Mouse (Mus musculus) embryonic facial prominence, embryonic 10.5 days (tissue): Measurements from ENCODE around the gene Mill2. TPM values are rescaled to one million over a fixed set of nuclear protein-coding genes. Genes with fewer than 3 reads are reported as not detected.
"Not testable (repeated sequence)": the region's sequence is repeated elsewhere in the genome, so short reads cannot be mapped to it uniquely, and the experiment has no call there.

ENCODE experiments used
- DNase-seq: peaks from one replicate; pipeline ENCODE4 v3.0.0-alpha.2; 2017; ENCODE audit warnings: low spot score
- H3K27ac ChIP-seq: fragments of 300-500 bp; sonication (generic); replicated peaks from 2 replicates; pipeline ENCODE4 v1.5.1; 2016; ENCODE audit warnings: mild to moderate bottlenecking
- H3K27me3 ChIP-seq: fragments of 300-500 bp; sonication (generic); replicated peaks from 2 replicates; pipeline ENCODE4 v1.6.1; 2016; ENCODE audit warnings: low read depth, mild to moderate bottlenecking; ENCODE audit not compliant: poor library complexity, severe bottlenecking
- H3K36me3 ChIP-seq: fragments of 300-500 bp; sonication (generic); replicated peaks from 2 replicates; pipeline ENCODE4 v1.6.1; 2016; ENCODE audit warnings: mild to moderate bottlenecking, moderate library complexity
- H3K4me1 ChIP-seq: fragments of 300-500 bp; sonication (generic); 2 replicates; pipeline ENCODE4 v1.6.1; 2016
- H3K4me3 ChIP-seq: fragments of 300-500 bp; sonication (generic); 2 replicates; pipeline ENCODE4 v1.5.1; 2016; ENCODE audit warnings: mild to moderate bottlenecking, moderate library complexity
- H3K9me3 ChIP-seq: fragments of 300-500 bp; sonication (generic); 2 replicates; pipeline ENCODE4 v1.6.1; 2016; ENCODE audit warnings: mild to moderate bottlenecking
- WGBS: fragments of 180-500 bp; shearing (Covaris S2); methylation state at CpG from one replicate; pipeline ENCODE4 v1.1.7; 2016; 5-methylcytosine and 5-hydroxymethylcytosine counted together
- polyA plus RNA-seq: library from polyadenylated mRNA; unstranded; fragments of >200 nt; fragmentation: Nextera tagmentation; extraction: Ambion mirVana; gene quantifications from 2 replicates; pipeline ENCODE4 v1.2.1, GENCODE M21; 2016

The Mill2 gene
- polyA plus RNA-seq, result not detected in 2 replicates

- Histone ChIP-seq H3K36me3 (no peaks in the 10 kb centered on the region), H3K27me3 (no peaks in the 10 kb centered on the region), H3K4me1 (peaks cover 16% of the 10 kb centered on the region), H3K9me3 (no peaks in the 10 kb centered on the region), H3K27ac (peak within 1 kb of the TSS; percentile 77), H3K4me3 (peak within 1 kb of the TSS; percentile 54)
- WGBS, result 27% methylated on average over 3 of the region's 3 CpGs
- no peak for DNase-seq
These were observed at the start of gene Mill2 for GRCm38 (mm10) chr7:18839865-18840264. TSS of gene Mill2 (plus strand) at chr7:18839966.

DNA sequence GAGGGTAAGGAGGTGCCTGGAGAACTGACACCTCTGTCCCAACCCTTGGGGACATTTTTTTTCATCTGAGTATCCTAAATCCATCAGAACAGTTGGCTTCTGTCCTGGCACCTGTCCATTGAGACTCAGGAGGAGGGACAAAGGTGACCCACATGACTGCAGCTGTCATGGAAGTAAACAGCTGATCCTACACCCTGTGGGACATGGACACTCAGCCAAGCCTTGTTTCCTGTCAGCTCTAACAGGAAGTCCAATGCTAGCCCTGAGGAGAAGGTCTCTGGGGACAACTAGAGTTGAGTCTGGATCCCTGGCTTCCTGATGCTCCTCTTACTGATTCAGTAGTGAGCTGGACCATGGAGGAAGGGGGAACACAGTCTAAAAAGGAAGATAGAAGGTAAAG lies 49.1 kb upstream of the Mill2 start:
- not testable (repeated sequence) for H3K4me3 ChIP-seq, H3K9me3 ChIP-seq, DNase-seq, H3K27me3 ChIP-seq, H3K4me1 ChIP-seq, H3K36me3 ChIP-seq, H3K27ac ChIP-seq

GRCm38 (mm10) chr7:18798420-18798819 lies 41.3 kb upstream of the Mill2 start, which contains the start of gene Psg19:
TSS of gene Psg19 (minus strand) at chr7:18798520.
- no peak within 1 kb of the TSS for H3K27ac ChIP-seq
- no peaks in the 10 kb centered on the region for H3K4me1 ChIP-seq
- H3K36me3 ChIP-seq, result no peaks in the 10 kb centered on the region
- WGBS, result 90% methylated on average over 1 of the region's 1 CpGs
- no peaks in the 10 kb centered on the region for H3K9me3 ChIP-seq
- no peak within 1 kb of the TSS for H3K4me3 ChIP-seq
- no peaks in the 10 kb centered on the region for H3K27me3 ChIP-seq
- no peak for DNase-seq

DNA sequence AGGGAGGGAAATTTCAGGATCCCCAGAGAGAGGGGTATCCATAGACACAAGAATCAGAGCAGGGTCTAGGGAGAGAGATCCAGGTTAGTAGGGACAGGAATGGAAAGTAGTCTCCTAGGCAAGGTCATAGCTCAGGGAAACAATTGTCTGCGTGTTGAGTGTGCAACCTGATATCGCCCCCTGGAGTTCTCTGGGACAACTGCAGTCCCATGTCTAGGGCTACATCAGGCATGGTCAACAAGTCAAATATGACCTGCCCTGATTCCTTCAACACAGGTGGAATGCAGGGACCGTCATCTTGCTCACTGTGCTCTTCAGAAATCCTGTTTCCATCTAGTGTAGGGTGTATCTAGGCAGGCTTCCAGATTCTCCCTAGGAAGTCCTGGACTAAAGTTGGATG lies 40.6 kb upstream of the Mill2 start:
- Histone ChIP-seq H3K4me3 (no peak overlapping the region), H3K36me3 (no peaks in the 10 kb centered on the region), H3K27me3 (no peaks in the 10 kb centered on the region), H3K27ac (no peak overlapping the region), H3K4me1 (no peaks in the 10 kb centered on the region), H3K9me3 (no peaks in the 10 kb centered on the region)
- WGBS, result 50% methylated on average over 3 of the region's 3 CpGs
- no peak for DNase-seq

DNA sequence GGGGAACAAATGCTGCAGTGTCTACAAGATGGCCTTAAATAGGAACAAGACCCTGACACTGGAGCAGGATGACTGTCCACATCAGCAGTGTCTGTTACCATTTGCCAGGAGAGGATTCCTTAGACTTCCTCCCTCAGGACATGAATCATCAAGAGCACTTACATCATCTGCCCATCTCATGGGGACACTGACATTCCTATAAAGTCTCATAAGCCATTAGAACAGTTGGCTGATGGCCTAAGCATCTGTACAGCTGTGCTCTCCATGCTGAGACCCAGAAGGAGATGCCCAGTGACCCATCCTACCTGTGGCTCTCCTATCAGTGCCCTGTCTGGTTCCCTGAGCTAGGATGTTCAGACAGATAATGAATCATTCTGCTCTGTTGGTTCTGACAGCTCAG lies 36.2 kb upstream of the Mill2 start:
- Histone ChIP-seq H3K27ac (no peak overlapping the region), H3K36me3 (no peaks in the 10 kb centered on the region), H3K9me3 (no peaks in the 10 kb centered on the region), H3K27me3 (no peaks in the 10 kb centered on the region), H3K4me3 (no peak overlapping the region), H3K4me1 (no peaks in the 10 kb centered on the region)
- DNase-seq, result no peak

GRCm38 (mm10) chr7:18818301-18818700 lies 21.5 kb upstream of the Mill2 start:
- no peak overlapping the region for H3K4me3 ChIP-seq

GRCm38 (mm10) chr7:18821507-18821906 lies 18.3 kb upstream of the Mill2 start, which contains the start of gene Psg17:
TSS of gene Psg17 (minus strand) at chr7:18821607.
- H3K9me3 ChIP-seq, result no peaks in the 10 kb centered on the region
- no peak within 1 kb of the TSS for H3K27ac ChIP-seq
- WGBS, result 80% methylated on average over 3 of the region's 3 CpGs
- no peak for DNase-seq
- H3K27me3 ChIP-seq, result no peaks in the 10 kb centered on the region
- no peak within 1 kb of the TSS for H3K4me3 ChIP-seq
- H3K4me1 ChIP-seq, result no peaks in the 10 kb centered on the region
- H3K36me3 ChIP-seq, result no peaks in the 10 kb centered on the region

More at GRCm38 (mm10) chr7:18818301-18818700, 21.5 kb upstream of the Mill2 start:
- no peaks in the 10 kb centered on the region for H3K27me3 ChIP-seq
- H3K36me3 ChIP-seq, result no peaks in the 10 kb centered on the region
- WGBS, result 87% methylated on average over 9 of the region's 9 CpGs
- no peak for DNase-seq
- no peak overlapping the region for H3K27ac ChIP-seq
- H3K4me1 ChIP-seq, result no peaks in the 10 kb centered on the region
- no peaks in the 10 kb centered on the region for H3K9me3 ChIP-seq

- Histone ChIP-seq H3K36me3 (no peaks in the 10 kb centered on the region), H3K4me1 (peaks cover 4% of the 10 kb centered on the region; the same call in 1 of the 2 replicates), H3K27me3 (no peaks in the 10 kb centered on the region), H3K9me3 (no peaks in the 10 kb centered on the region), H3K27ac (0 out of 2 replicates have a peak overlapping the region, but pooled peaks have one; percentile 24), H3K4me3 (no peak overlapping the region)
- WGBS, result 61% methylated on average over 26 of the region's 26 CpGs
- no peak for DNase-seq
These were observed 11.8 kb upstream of the Mill2 start for GRCm38 (mm10) chr7:18827792-18828546.

- Histone ChIP-seq H3K9me3 (no peaks in the 10 kb centered on the region; the same call in 1 of the 2 replicates), H3K27ac (no peak overlapping the region), H3K36me3 (no peaks in the 10 kb centered on the region), H3K4me1 (peaks cover 4% of the 10 kb centered on the region; the same call in 1 of the 2 replicates), H3K27me3 (no peaks in the 10 kb centered on the region), H3K4me3 (no peak overlapping the region)
- 60% methylated on average over 9 of the region's 9 CpGs for WGBS
- DNase-seq, result no peak
These were observed 11.2 kb upstream of the Mill2 start for GRCm38 (mm10) chr7:18828592-18828991.

DNA sequence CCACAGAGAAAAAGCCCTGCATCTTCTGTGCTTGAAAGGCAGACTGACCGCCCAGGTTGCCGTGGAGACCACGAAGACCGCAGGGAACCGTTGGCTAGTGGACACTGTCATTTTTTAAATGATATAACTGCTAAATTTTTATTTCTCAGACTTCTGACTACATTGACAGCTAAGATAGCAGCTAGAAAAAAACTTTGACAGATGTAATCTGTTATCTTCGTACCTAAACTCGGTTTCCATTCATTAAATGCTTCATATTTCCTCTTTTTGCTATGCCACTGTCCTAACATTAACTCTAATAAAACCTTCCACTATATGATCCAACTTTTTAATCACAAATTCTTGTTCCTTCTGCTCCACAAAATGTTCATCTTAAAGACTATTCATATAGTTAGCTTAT lies 10.2 kb upstream of the Mill2 start:
- Histone ChIP-seq H3K27ac (no peak overlapping the region), H3K4me1 (peaks cover 4% of the 10 kb centered on the region; the same call in 1 of the 2 replicates), H3K9me3 (no peaks in the 10 kb centered on the region; the same call in 1 of the 2 replicates), H3K4me3 (no peak overlapping the region), H3K36me3 (no peaks in the 10 kb centered on the region), H3K27me3 (no peaks in the 10 kb centered on the region)
- 88% methylated on average over 7 of the region's 7 CpGs for WGBS
- no peak for DNase-seq

- DNase-seq, result no peak
- Histone ChIP-seq H3K4me3 (no peak overlapping the region), H3K36me3 (no peaks in the 10 kb centered on the region), H3K27ac (no peak overlapping the region), H3K27me3 (no peaks in the 10 kb centered on the region), H3K4me1 (peaks cover 4% of the 10 kb centered on the region; the same call in 1 of the 2 replicates), H3K9me3 (no peaks in the 10 kb centered on the region; the same call in 1 of the 2 replicates)
- 46% methylated on average over 13 of the region's 13 CpGs for WGBS
These were observed 7.5 kb upstream of the Mill2 start for GRCm38 (mm10) chr7:18832298-18832697.

- Histone ChIP-seq H3K4me3 (peak overlapping the region; percentile 54), H3K27me3 (no peaks in the 10 kb centered on the region), H3K4me1 (peaks cover 16% of the 10 kb centered on the region), H3K27ac (peak overlapping the region; percentile 77), H3K36me3 (no peaks in the 10 kb centered on the region), H3K9me3 (no peaks in the 10 kb centered on the region)
- DNase-seq, result peak; percentile 67
- WGBS, result 5% methylated on average over 15 of the region's 17 CpGs
These were observed 814 bp downstream of the Mill2 start for GRCm38 (mm10) chr7:18840386-18841173.
